16 mouse cellular contexts compared by ENCODE assay signal in genomic region chr7:120953591-120953990, GRCm38 (mm10). TPM values are rescaled to one million over a fixed set of nuclear protein-coding genes. Genes with fewer than 3 reads are reported as not detected.
DNase-seq lines count a peak whose midpoint lies in the region; ATAC-seq and TF ChIP-seq lines count a peak whose summit lies in the region.
"Not testable (repeated sequence)": the region's sequence is repeated elsewhere in the genome, so short reads cannot be mapped to it uniquely, and the experiment has no call there.
"Had no signal": no experiment of that assay in that cellular context is flagged by ENCODE, and none has a peak within 500 bp of the region (broad histone marks: within the 10 kb centered on the region; RNA-seq: fewer than 3 reads in every experiment).

No protein-coding gene starts in this region.

- H3ac ChIP-seq in myocyte (ENCODE audit: control insufficient read depth, insufficient read length) = not testable (repeated sequence)

- in situ Hi-C loops in CH12.LX (cut with MboI; ENCODE audit: low pct_ligation_motif_present, low pct_unique_long_range_greater_than_20kb, low sequenced_read_pairs) = not testable (repeated sequence)

- ATAC-seq in forebrain, embryonic 14.5 days = peak; percentile 52; the same call in 1 of the 2 replicates
- ATAC-seq in forebrain, embryonic 16.5 days = peak; percentile 74
- ATAC-seq in liver, embryonic 11.5 days (replicated peaks; ENCODE audit: low FRiP score) = 0 out of 2 replicates have a peak, but pooled peaks have one; percentile 18

- DNase-seq in CH12.LX (ENCODE audit: extremely low read depth); liver, embryonic 11.5 days (ENCODE audit: low spot score): not testable (repeated sequence)
- DNase-seq in MEL-GATA-1-ER (ENCODE audit: extremely low read depth, low read depth) = peak; percentile 18
- DNase-seq in brain, embryonic 14.5 days (ENCODE audit: low read depth) = peak; percentile 52
- DNase-seq in forebrain, embryonic 14.5 days (ENCODE audit: low spot score) = peak; percentile 55

- not testable (repeated sequence) for TF ChIP-seq RAD21 in CH12.LX (IDR thresholded peaks at IDR 0.05; ENCODE audit: low read depth, low read length)

- dilution Hi-C loops in CH12.LX (cut with MboI; ENCODE audit: extremely low pct_ligation_motif_present, extremely low pct_unique_long_range_greater_than_20kb, low sequenced_read_pairs) = not testable (repeated sequence)

- not testable (repeated sequence) for H3K9ac ChIP-seq in CH12.LX (ENCODE audit: insufficient read depth, low read depth); forebrain, embryonic 14.5 days (ENCODE audit: low read length); forebrain, embryonic 16.5 days (replicated peaks; ENCODE audit: low read depth, low read length); liver, embryonic 11.5 days (ENCODE audit: low read depth, low read length)

- not testable (repeated sequence) for H3K27ac ChIP-seq in CH12.LX (ENCODE audit: insufficient read depth, low read depth); forebrain, embryonic 14.5 days (ENCODE audit: low read depth, low read length); forebrain, embryonic 16.5 days (ENCODE audit: low read length); liver, embryonic 11.5 days (ENCODE audit: low read depth, low read length)

- H3K4me3 ChIP-seq in CH12.LX (replicated peaks in 1 of 3; ENCODE audit: low read depth in 2 of 3, low read length in 2 of 3, poor library complexity in 1 of 3); forebrain, embryonic 14.5 days (ENCODE audit: low read depth, low read length); forebrain, embryonic 16.5 days (replicated peaks; ENCODE audit: low read length); liver, embryonic 11.5 days (ENCODE audit: low read depth, low read length); myocyte: not testable (repeated sequence)

- not testable (repeated sequence) for TF ChIP-seq EP300 in CH12.LX (IDR thresholded peaks at IDR 0.05; ENCODE audit: low read length)

- not testable (repeated sequence) for H3K27me3 ChIP-seq in CH12.LX (replicated peaks); forebrain, embryonic 14.5 days (replicated peaks; ENCODE audit: control insufficient read depth, insufficient read depth, low read length); forebrain, embryonic 16.5 days (replicated peaks; ENCODE audit: control insufficient read depth, insufficient read depth, low read length); liver, embryonic 11.5 days (replicated peaks; ENCODE audit: control insufficient read depth, insufficient read depth, low read length); myocyte (ENCODE audit: control insufficient read depth, insufficient read depth, insufficient read length)

- peaks cover 0 to 15% of the 10 kb centered on the region in 2 experiments; a peak in 2 of 4 replicates for H3K4me1 ChIP-seq in CH12.LX (ENCODE audit: control insufficient read depth in 1 of 2, insufficient read depth in 2 of 2)
- not testable (repeated sequence) for H3K4me1 ChIP-seq in forebrain, embryonic 14.5 days (ENCODE audit: control insufficient read depth, insufficient read depth, low read length); forebrain, embryonic 16.5 days (replicated peaks; ENCODE audit: control insufficient read depth, insufficient read depth, low read length); liver, embryonic 11.5 days (replicated peaks; ENCODE audit: control insufficient read depth, insufficient read depth, low read length)

- WGBS in forebrain, embryonic 14.5 days = 80% methylated on average over 7 of the region's 7 CpGs
- 74% methylated on average over 7 of the region's 7 CpGs for WGBS in forebrain, embryonic 16.5 days
- 86% methylated on average over 7 of the region's 7 CpGs for WGBS in liver, embryonic 11.5 days

- TF ChIP-seq POLR2A in CH12.LX (IDR thresholded peaks at IDR 0.05; ENCODE audit: low read depth, low read length); brain, embryonic 14.5 days (IDR thresholded peaks at IDR 0.05; ENCODE audit: borderline replicate concordance, extremely low read depth, insufficient read depth, insufficient read length, poor library complexity, severe bottlenecking); myocyte (IDR thresholded peaks at IDR 0.05; ENCODE audit: insufficient read length, low read depth): not testable (repeated sequence)

- H3K79me2 ChIP-seq in CH12.LX (replicated peaks; ENCODE audit: control insufficient read depth, extremely low read depth, insufficient read depth, poor library complexity, severe bottlenecking); myocyte (ENCODE audit: control insufficient read depth, insufficient read depth): not testable (repeated sequence)

- H3K9me3 ChIP-seq in CH12.LX (replicated peaks; ENCODE audit: low read length); forebrain, embryonic 14.5 days (replicated peaks; ENCODE audit: control insufficient read depth, low read length); forebrain, embryonic 16.5 days (ENCODE audit: control insufficient read depth, low read length); liver, embryonic 11.5 days (ENCODE audit: control insufficient read depth, low read length): not testable (repeated sequence)

- peaks cover 13 to 41% of the 10 kb centered on the region in 2 experiments for H3K36me3 ChIP-seq in CH12.LX (replicated peaks in 1 of 2; ENCODE audit: control insufficient read depth in 1 of 2, insufficient read depth in 1 of 2, low read length in 1 of 2)
- peaks cover 35% of the 10 kb centered on the region for H3K36me3 ChIP-seq in forebrain, embryonic 14.5 days (ENCODE audit: control insufficient read depth, insufficient read depth, low read length)
- H3K36me3 ChIP-seq in forebrain, embryonic 16.5 days (ENCODE audit: control insufficient read depth, insufficient read depth); myocyte (ENCODE audit: control insufficient read depth, insufficient read depth): not testable (repeated sequence)
- peaks cover 20% of the 10 kb centered on the region for H3K36me3 ChIP-seq in liver, embryonic 11.5 days (ENCODE audit: control insufficient read depth, insufficient read depth, low read length)

- not testable (repeated sequence) for TF ChIP-seq CTCF in CH12.LX (conservative IDR thresholded peaks at IDR 0.05 in 1 of 2, IDR thresholded peaks at IDR 0.05 in 1 of 2; ENCODE audit: low read depth in 2 of 2, low read length in 2 of 2); brain, embryonic 14.5 days (IDR thresholded peaks at IDR 0.05; ENCODE audit: borderline replicate concordance, extremely low read depth, insufficient read depth, insufficient read length)

- not testable (repeated sequence) for H3K4me2 ChIP-seq in CH12.LX (ENCODE audit: insufficient read depth, low read depth, poor library complexity, severe bottlenecking); forebrain, embryonic 14.5 days (ENCODE audit: low read length); forebrain, embryonic 16.5 days (ENCODE audit: low read length); liver, embryonic 11.5 days; myocyte (ENCODE audit: low read depth)

TF ChIP-seq in CH12.LX, 34 proteins besides CTCF, POLR2A, EP300 and RAD21:
- TF ChIP-seq TBP (conservative IDR thresholded peaks at IDR 0.05; ENCODE audit: low read depth, low read length) = peak; percentile 85

TF ChIP-seq in myocyte, 11 proteins besides CTCF, POLR2A, EP300 and RAD21:
- peak in 2 of 3 experiments; percentile 26 to 40 for TF ChIP-seq MYOG (IDR thresholded peaks at IDR 0.05; ENCODE audit: control insufficient read depth in 1 of 3, insufficient read depth in 1 of 3, insufficient read length in 2 of 3, low read depth in 2 of 3)
- peak in 2 of 3 experiments; percentile 1 to 44 for TF ChIP-seq MYOD1 (IDR thresholded peaks at IDR 0.05; ENCODE audit: control insufficient read depth in 1 of 3, insufficient read length in 2 of 3, low read depth in 2 of 3)

RNA-seq across cellular contexts. Expression of gene Cdr2, which starts 28.5 kb away (rescaled TPM):
- total RNA-seq in CH12.LX (2012; rRNA removed) (5.7 and 10.5 TPM in 2 replicates), CH12.LX (2014; rRNA removed) (9.5 and 10.4 TPM in 2 replicates)
- polyA plus RNA-seq in CH12.LX (2012; ENCODE audit: insufficient read length, low read depth) (8.7 and 9.5 TPM in 2 replicates), myocyte (2012; fragmentation: generic; extraction: Trizol) (9.6 TPM)
- 27.4 and 37.4 TPM in 2 replicates for polyA plus RNA-seq in brain, embryonic 14.5 days (2012; rRNA removed)
- polyA plus RNA-seq in forebrain, embryonic 14.5 days (2014; fragmentation: Nextera tagmentation; extraction: Ambion mirVana) = 11.3 and 11.9 TPM in 2 replicates
- 8.8 and 9.0 TPM in 2 replicates for polyA plus RNA-seq in forebrain, embryonic 16.5 days (2015; fragmentation: Nextera tagmentation; extraction: Ambion mirVana)
- polyA plus RNA-seq in liver, embryonic 11.5 days (2014; fragmentation: Nextera tagmentation; extraction: Ambion mirVana) = 16.3 and 17.3 TPM in 2 replicates

RNA-seq across cellular contexts. Expression of gene Mfsd13b, which starts 28.7 kb away (rescaled TPM):
- total RNA-seq in CH12.LX (2012; rRNA removed) (0.63 TPM in 1 of 2 replicates, not detected in the other), CH12.LX (2014; rRNA removed) (not detected in 2 replicates)
- polyA plus RNA-seq in CH12.LX (2012; ENCODE audit: insufficient read length, low read depth) (not detected in 2 replicates), myocyte (2012; fragmentation: generic; extraction: Trizol) (0.04 TPM)
- 0.15 and 0.22 TPM in 2 replicates for polyA plus RNA-seq in brain, embryonic 14.5 days (2012; rRNA removed)
- 0.10 and 0.57 TPM in 2 replicates for polyA plus RNA-seq in forebrain, embryonic 14.5 days (2014; fragmentation: Nextera tagmentation; extraction: Ambion mirVana)
- polyA plus RNA-seq in forebrain, embryonic 16.5 days (2015; fragmentation: Nextera tagmentation; extraction: Ambion mirVana) = 0.17 TPM in 1 of 2 replicates, not detected in the other
- 0.38 TPM in 1 of 2 replicates, not detected in the other for polyA plus RNA-seq in liver, embryonic 11.5 days (2014; fragmentation: Nextera tagmentation; extraction: Ambion mirVana)
- total RNA-seq: adrenal gland, adult 18-20 months; adrenal gland, postnatal 14 days; adrenal gland, postnatal 36 days; common myeloid progenitor, adult 5-6 weeks; ES-E14 had no signal
- polyA plus RNA-seq: activated CD4-positive, CD25-positive, alpha-beta regulatory T cell, adult 4 months; CD4-positive, CD25-positive, alpha-beta regulatory T cell, adult 4 months; embryonic facial prominence, embryonic 11.5 days; erythroblast, embryonic 14.5 days had no signal

RNA-seq across cellular contexts. Expression of gene Polr3e, which starts 36.0 kb away (rescaled TPM):
- total RNA-seq in CH12.LX (2012; rRNA removed) = 33.6 and 33.7 TPM in 2 replicates
- 22.3 and 25.3 TPM in 2 replicates for total RNA-seq in CH12.LX (2014; rRNA removed)
- polyA plus RNA-seq in CH12.LX (2012; ENCODE audit: insufficient read length, low read depth) = 38.1 and 38.2 TPM in 2 replicates
- 26.3 and 28.9 TPM in 2 replicates for polyA plus RNA-seq in brain, embryonic 14.5 days (2012; rRNA removed)
- polyA plus RNA-seq in forebrain, embryonic 14.5 days (2014; fragmentation: Nextera tagmentation; extraction: Ambion mirVana) = 22.7 and 23.2 TPM in 2 replicates
- 32.6 and 34.5 TPM in 2 replicates for polyA plus RNA-seq in forebrain, embryonic 16.5 days (2015; fragmentation: Nextera tagmentation; extraction: Ambion mirVana)
- 30.0 and 31.3 TPM in 2 replicates for polyA plus RNA-seq in liver, embryonic 11.5 days (2014; fragmentation: Nextera tagmentation; extraction: Ambion mirVana)
- 12.0 TPM for polyA plus RNA-seq in myocyte (2012; fragmentation: generic; extraction: Trizol)

Comparison
In these comparisons a context has a peak if more than half of its experiments do, and no peak if none do; other contexts are left out.
1. ATAC-seq: peak in every context shown above with its lines; median percentile 74 in forebrain, embryonic 16.5 days; 52 in forebrain, embryonic 14.5 days; 18 in liver, embryonic 11.5 days.